Mouse (Mus musculus) MEL (cell line): ENCODE measurements around the gene Pde11a. TPM values are rescaled to one million over a fixed set of nuclear protein-coding genes. Genes with fewer than 3 reads are reported as not detected.

Experiments
- DNase-seq: peaks from one replicate; pipeline ENCODE4 v3.0.0; 2011; ENCODE audit warnings: low read depth, low spot score
- H3K27ac ChIP-seq: 2 replicates; pipeline ENCODE4 v1.5.1; 2012; ENCODE audit warnings: low read depth, mild to moderate bottlenecking, control low read depth, low read length, moderate library complexity; ENCODE audit not compliant: control insufficient read depth
- H3K27me3 ChIP-seq, 2 experiments: fragments of 150-350 bp in 1 of 2; sonication (generic) in 1 of 2; 2 replicates each; pipeline ENCODE4 v1.6.1; 2012; ENCODE audit warnings: low read length in 2 of 2, mild to moderate bottlenecking in 2 of 2, improper control_type of control experiment in 1 of 2, moderate library complexity in 1 of 2; ENCODE audit not compliant: insufficient read depth in 2 of 2, control insufficient read depth in 1 of 2
- H3K36me3 ChIP-seq, 2 experiments: 2 replicates each; pipeline ENCODE4 v1.6.1; 2012 to 2014; ENCODE audit warnings: low read length in 2 of 2, improper control_type of control experiment in 1 of 2, inconsistent platforms in 1 of 2, mild to moderate bottlenecking in 1 of 2; ENCODE audit not compliant: insufficient read depth in 2 of 2, control insufficient read depth in 1 of 2
- H3K4me1 ChIP-seq, 2 experiments: fragments of 150-350 bp in 1 of 2; sonication (generic) in 1 of 2; 2 replicates each; pipeline ENCODE4 v1.6.1; 2012; ENCODE audit warnings: low read length in 2 of 2, improper control_type of control experiment in 1 of 2, mild to moderate bottlenecking in 1 of 2; ENCODE audit not compliant: insufficient read depth in 2 of 2, control insufficient read depth in 1 of 2
- H3K4me3 ChIP-seq, 2 experiments: fragments of 150-350 bp in 1 of 2; sonication (generic) in 1 of 2; 2 replicates each; pipeline ENCODE4 v1.5.1; 2012; ENCODE audit warnings: low read depth in 2 of 2, low read length in 2 of 2, mild to moderate bottlenecking in 2 of 2, moderate library complexity in 2 of 2, control low read depth in 1 of 2, improper control_type of control experiment in 1 of 2; ENCODE audit not compliant: control insufficient read depth in 1 of 2, insufficient read depth in 1 of 2
- H3K79me2 ChIP-seq: 2 replicates; pipeline ENCODE4 v1.6.1; 2012; ENCODE audit warnings: mild to moderate bottlenecking, low read length, moderate library complexity; ENCODE audit not compliant: control insufficient read depth, poor library complexity, insufficient read depth
- H3K9ac ChIP-seq: 2 replicates; pipeline ENCODE4 v1.6.1; 2012; ENCODE audit warnings: low read depth, mild to moderate bottlenecking, control low read depth, low read length, moderate library complexity; ENCODE audit not compliant: control insufficient read depth, poor library complexity, severe bottlenecking
- H3K9me3 ChIP-seq: fragments of 150-350 bp; sonication (generic); replicated peaks from 2 replicates; pipeline ENCODE4 v1.6.1; 2012; ENCODE audit warnings: mild to moderate bottlenecking, low read length, improper control_type of control experiment, moderate library complexity; ENCODE audit not compliant: insufficient read depth
- CHD1 ChIP-seq: IDR thresholded peaks from 2 replicates; pipeline ENCODE4 v1.6.1; 2012; ENCODE audit warnings: low read depth, mild to moderate bottlenecking, inconsistent platforms, low read length, improper control_type of control experiment
- CHD2 ChIP-seq: IDR thresholded peaks from 2 replicates; pipeline ENCODE4 v1.6.1; 2011; ENCODE audit warnings: low read length, improper control_type of control experiment
- CTCF ChIP-seq, 3 experiments: IDR thresholded peaks in 2 of 3; conservative IDR thresholded peaks in 1 of 3; 2 replicates each; pipeline ENCODE4 v1.5.1; 2011 to 2012; ENCODE audit warnings: low read length in 3 of 3, low read depth in 2 of 3, mild to moderate bottlenecking in 2 of 3, improper control_type of control experiment in 1 of 3, inconsistent platforms in 1 of 3, mixed read lengths in 1 of 3, moderate library complexity in 1 of 3; ENCODE audit not compliant: control insufficient read depth in 1 of 3, insufficient read depth in 1 of 3, poor library complexity in 1 of 3, severe bottlenecking in 1 of 3
- GABPA ChIP-seq: IDR thresholded peaks from 2 replicates; pipeline ENCODE4 v1.6.1; 2012; ENCODE audit warnings: low read depth, mild to moderate bottlenecking, inconsistent platforms, low read length, improper control_type of control experiment, moderate library complexity
- JUND ChIP-seq: IDR thresholded peaks from 2 replicates; pipeline ENCODE4 v1.6.1; 2011; ENCODE audit warnings: low read depth, mild to moderate bottlenecking, improper control_type of control experiment, low read length
- KAT2A ChIP-seq: conservative IDR thresholded peaks from 2 replicates; pipeline ENCODE4 v1.6.1; 2012; ENCODE audit warnings: low read depth, low read length, improper control_type of control experiment, inconsistent platforms
- MAFK ChIP-seq: IDR thresholded peaks from 2 replicates; pipeline ENCODE4 v1.6.1; 2011; ENCODE audit warnings: low read depth, mild to moderate bottlenecking, low read length, improper control_type of control experiment, borderline replicate concordance
- MAX ChIP-seq: IDR thresholded peaks from 2 replicates; pipeline ENCODE4 v1.6.1; 2011; ENCODE audit warnings: low read length, improper control_type of control experiment
- MAZ ChIP-seq: IDR thresholded peaks from 2 replicates; pipeline ENCODE4 v1.6.1; 2012; ENCODE audit warnings: low read depth, mild to moderate bottlenecking, inconsistent platforms, low read length, improper control_type of control experiment
- MXI1 ChIP-seq: IDR thresholded peaks from 2 replicates; pipeline ENCODE4 v1.6.1; 2011; ENCODE audit warnings: mild to moderate bottlenecking, low read depth, low read length, improper control_type of control experiment
- MYB ChIP-seq: IDR thresholded peaks from 2 replicates; pipeline ENCODE4 v1.6.1; 2011; ENCODE audit warnings: mild to moderate bottlenecking, low read depth, low read length, improper control_type of control experiment
- NELFE ChIP-seq: IDR thresholded peaks from 2 replicates; pipeline ENCODE4 v1.6.1; 2011; ENCODE audit warnings: low read depth, low read length, improper control_type of control experiment
- NRF1 ChIP-seq: IDR thresholded peaks from 2 replicates; pipeline ENCODE4 v1.6.1; 2014; ENCODE audit warnings: low read depth, mild to moderate bottlenecking, inconsistent platforms, low read length, improper control_type of control experiment, moderate library complexity; ENCODE audit not compliant: poor library complexity, insufficient read depth, severe bottlenecking
- POLR2A ChIP-seq, 2 experiments: IDR thresholded peaks; 2 replicates each; pipeline ENCODE4 v1.6.1; 2011 to 2012; ENCODE audit warnings: low read length in 2 of 2, mild to moderate bottlenecking in 2 of 2, control low read depth in 1 of 2, improper control_type of control experiment in 1 of 2, low read depth in 1 of 2, moderate library complexity in 1 of 2; ENCODE audit not compliant: control insufficient read depth in 1 of 2, insufficient read depth in 1 of 2, poor library complexity in 1 of 2
- RAD21 ChIP-seq: IDR thresholded peaks from 2 replicates; pipeline ENCODE4 v1.6.1; 2011; ENCODE audit warnings: mild to moderate bottlenecking, low read depth, low read length, improper control_type of control experiment
- TBP ChIP-seq: IDR thresholded peaks from 2 replicates; pipeline ENCODE4 v1.8.0; 2011; ENCODE audit warnings: low read depth, low read length, improper control_type of control experiment
- UBTF ChIP-seq: IDR thresholded peaks from 2 replicates; pipeline ENCODE4 v1.6.1; 2012; ENCODE audit warnings: low read depth, mild to moderate bottlenecking, inconsistent platforms, low read length, improper control_type of control experiment, moderate library complexity, borderline replicate concordance; ENCODE audit not compliant: insufficient read depth
- USF1 ChIP-seq: IDR thresholded peaks from 2 replicates; pipeline ENCODE4 v1.6.1; 2014; ENCODE audit warnings: low read depth, mild to moderate bottlenecking, inconsistent platforms, low read length, improper control_type of control experiment, moderate library complexity
- ZC3H11A ChIP-seq: IDR thresholded peaks from 2 replicates; pipeline ENCODE4 v1.6.1; 2012; ENCODE audit warnings: low read depth, mild to moderate bottlenecking, inconsistent platforms, low read length, improper control_type of control experiment
- ZMIZ1 ChIP-seq: IDR thresholded peaks from 2 replicates; pipeline ENCODE4 v1.6.1; 2012; ENCODE audit warnings: low read depth, mild to moderate bottlenecking, inconsistent platforms, low read length, improper control_type of control experiment, moderate library complexity
- ZNF384 ChIP-seq: IDR thresholded peaks from 2 replicates; pipeline ENCODE4 v1.6.1; 2012; ENCODE audit warnings: low read depth, mild to moderate bottlenecking, inconsistent platforms, low read length, improper control_type of control experiment
- polyA plus RNA-seq, 2 experiments: library from polyadenylated mRNA; stranded (reverse) in 1 of 2; unstranded in 1 of 2; fragments of >175 nt in 1 of 2; fragments of >200 nt in 1 of 2; gene quantifications; 2 replicates each; pipeline versions ENCODE4 v1.2.1 to v1.2.4; 2012; ENCODE audit warnings: low replicate concordance in 2 of 2, low read depth in 1 of 2; ENCODE audit not compliant: insufficient read length in 2 of 2, insufficient read depth in 1 of 2, missing spikeins in 1 of 2
- total RNA-seq: library from RNA; depleted of rRNA; stranded (reverse); fragments of 300-350 nt; gene quantifications from 2 replicates; pipeline ENCODE4 v1.2.3, GENCODE M21; 2012

Gene Pde11a
- total and polyA plus RNA-seq, 3 experiments = not detected

DNA sequence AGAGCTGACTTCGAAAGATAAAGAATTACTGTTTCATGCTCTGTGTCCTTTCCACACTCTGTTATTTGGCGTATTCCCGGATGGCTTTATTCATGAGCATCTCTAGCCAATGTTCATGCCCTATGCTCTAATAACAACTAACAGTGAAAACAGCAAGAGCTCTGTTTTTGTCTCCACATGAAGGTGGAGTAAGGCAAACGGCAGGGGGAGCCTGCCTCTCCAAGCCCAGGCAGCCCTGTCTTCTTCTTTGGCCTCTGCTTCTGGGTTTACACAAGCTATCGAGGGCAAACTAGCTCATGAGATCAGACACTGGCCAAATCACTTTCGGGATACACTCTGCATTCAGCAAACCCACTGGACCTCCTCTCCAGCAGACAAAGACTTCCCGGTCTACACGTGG, 241.3 kb downstream of the Pde11a start:
- Histone ChIP-seq H3K4me1 (no peaks in the 10 kb centered on the region), H3K27me3 (no peaks in the 10 kb centered on the region), H3K9me3 (no peaks in the 10 kb centered on the region), H3K9ac (no peak overlapping the region), H3K4me3 (no peak overlapping the region), H3K27ac (no peak overlapping the region), H3K36me3 (no peaks in the 10 kb centered on the region), H3K79me2 (no peaks in the 10 kb centered on the region)
- TF ChIP-seq ZC3H11A = no peak
- no peak for TF ChIP-seq CTCF (IDR thresholded peaks at IDR 0.05 in 2 of 3, conservative IDR thresholded peaks at IDR 0.05 in 1 of 3; ENCODE audit: control insufficient read depth in 1 of 3, insufficient read depth in 1 of 3, low read depth in 2 of 3, low read length in 3 of 3, poor library complexity in 1 of 3, severe bottlenecking in 1 of 3)
- no peak for TF ChIP-seq NELFE
- TF ChIP-seq RAD21 = no peak
- no peak for TF ChIP-seq ZMIZ1
- no peak for TF ChIP-seq CHD1
- TF ChIP-seq USF1 = no peak
- no peak for TF ChIP-seq JUND
- TF ChIP-seq MXI1 = no peak
- no peak for TF ChIP-seq NRF1
- TF ChIP-seq MAZ = no peak
- no peak for TF ChIP-seq TBP
- no peak for TF ChIP-seq KAT2A
- TF ChIP-seq GABPA = no peak
- no peak for TF ChIP-seq CHD2
- no peak for TF ChIP-seq UBTF
- no peak for DNase-seq

DNA sequence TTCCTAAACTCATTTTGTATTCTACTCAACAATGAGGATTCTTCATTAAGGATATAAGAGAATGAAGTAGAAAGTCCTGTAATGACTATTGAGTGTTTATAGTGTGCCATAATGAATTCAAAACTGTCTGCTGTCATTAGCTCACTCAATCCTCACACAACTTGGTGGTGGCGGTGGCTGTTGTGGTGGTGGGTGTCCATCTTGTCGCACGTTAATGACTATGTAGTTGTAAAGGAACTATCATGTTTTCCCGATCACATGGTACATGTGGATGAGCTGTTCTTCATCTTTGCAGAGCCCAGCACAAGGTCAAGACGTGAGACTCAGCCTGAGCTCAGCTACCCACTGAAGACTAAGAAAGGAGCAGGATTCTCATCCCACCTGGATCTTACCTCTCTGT, 242.7 kb downstream of the Pde11a start:
- Histone ChIP-seq H3K27me3 (no peaks in the 10 kb centered on the region), H3K4me1 (no peaks in the 10 kb centered on the region), H3K9me3 (no peaks in the 10 kb centered on the region), H3K79me2 (no peaks in the 10 kb centered on the region), H3K4me3 (no peak overlapping the region), H3K9ac (no peak overlapping the region), H3K36me3 (no peaks in the 10 kb centered on the region), H3K27ac (no peak overlapping the region)
- TF ChIP-seq MAX (no peak), RAD21 (no peak), CHD1 (no peak), POLR2A (IDR thresholded peaks at IDR 0.05; ENCODE audit: control insufficient read depth in 1 of 2, insufficient read depth in 1 of 2, low read depth in 1 of 2, low read length in 2 of 2, poor library complexity in 1 of 2) (no peak), MAFK (no peak), ZNF384 (no peak), MXI1 (no peak), MYB (no peak)
- no peak for DNase-seq
